Mouse (Mus musculus) C2C12 (cell line): ENCODE measurements around the gene Creld1. TPM values are rescaled to one million over a fixed set of nuclear protein-coding genes. Genes with fewer than 3 reads are reported as not detected.

Experiments
- H3K27me3 ChIP-seq: one replicate; pipeline ENCODE4 v1.6.1; 2011; ENCODE audit not compliant: control insufficient read depth, insufficient read depth, insufficient read length
- H3K36me3 ChIP-seq: one replicate; pipeline ENCODE4 v1.6.1; 2011; ENCODE audit not compliant: control insufficient read depth, insufficient read depth
- H3K4me3 ChIP-seq: one replicate; pipeline ENCODE4 v1.5.1; 2011; ENCODE audit warnings: mild to moderate bottlenecking, control low read depth; ENCODE audit not compliant: poor library complexity, insufficient read depth, severe bottlenecking
- H3K79me2 ChIP-seq: one replicate; pipeline ENCODE4 v1.6.1; 2011; ENCODE audit not compliant: control insufficient read depth, insufficient read depth
- H3K79me3 ChIP-seq: one replicate; pipeline ENCODE4 v1.6.1; 2011; ENCODE audit warnings: low read depth, control low read depth
- H3ac ChIP-seq: one replicate; pipeline ENCODE3; 2011; ENCODE audit warnings: low read depth; ENCODE audit not compliant: control insufficient read depth, insufficient read length
- CEBPB ChIP-seq: IDR thresholded peaks from one replicate; pipeline ENCODE4 v1.6.1; 2011; ENCODE audit warnings: low read depth, mild to moderate bottlenecking, control low read depth, moderate library complexity
- CTCF ChIP-seq: IDR thresholded peaks from one replicate; pipeline ENCODE4 v1.5.1; 2011; ENCODE audit not compliant: control insufficient read depth, insufficient read depth, insufficient read length
- FOSL1 ChIP-seq: IDR thresholded peaks from one replicate; pipeline ENCODE4 v1.8.0; 2011; ENCODE audit warnings: mild to moderate bottlenecking, low read length; ENCODE audit not compliant: poor library complexity, insufficient read depth, severe bottlenecking
- MAX ChIP-seq: IDR thresholded peaks from one replicate; pipeline ENCODE4 v1.6.1; 2011; ENCODE audit warnings: mild to moderate bottlenecking, control low read depth
- MYOD1 ChIP-seq: IDR thresholded peaks from one replicate; pipeline ENCODE4 v1.6.1; 2011; ENCODE audit warnings: low read depth; ENCODE audit not compliant: control insufficient read depth, insufficient read length
- MYOG ChIP-seq: IDR thresholded peaks from one replicate; pipeline ENCODE4 v1.6.1; 2011; ENCODE audit not compliant: control insufficient read depth, insufficient read length; ENCODE audit errors: extremely low read depth
- USF1 ChIP-seq: IDR thresholded peaks from one replicate; pipeline ENCODE4 v1.6.1; 2011; ENCODE audit warnings: low read depth, mild to moderate bottlenecking, control low read depth, moderate library complexity
- polyA plus RNA-seq: library from polyadenylated mRNA; unstranded; fragments of >200 nt; fragmentation: generic; extraction: Trizol; gene quantifications from one replicate; pipeline ENCODE4 v1.2.1, GENCODE M21; 2012; ENCODE audit warnings: missing spikeins

The Creld1 gene
- polyA plus RNA-seq, 1 experiment = 16.4 TPM

DNA sequence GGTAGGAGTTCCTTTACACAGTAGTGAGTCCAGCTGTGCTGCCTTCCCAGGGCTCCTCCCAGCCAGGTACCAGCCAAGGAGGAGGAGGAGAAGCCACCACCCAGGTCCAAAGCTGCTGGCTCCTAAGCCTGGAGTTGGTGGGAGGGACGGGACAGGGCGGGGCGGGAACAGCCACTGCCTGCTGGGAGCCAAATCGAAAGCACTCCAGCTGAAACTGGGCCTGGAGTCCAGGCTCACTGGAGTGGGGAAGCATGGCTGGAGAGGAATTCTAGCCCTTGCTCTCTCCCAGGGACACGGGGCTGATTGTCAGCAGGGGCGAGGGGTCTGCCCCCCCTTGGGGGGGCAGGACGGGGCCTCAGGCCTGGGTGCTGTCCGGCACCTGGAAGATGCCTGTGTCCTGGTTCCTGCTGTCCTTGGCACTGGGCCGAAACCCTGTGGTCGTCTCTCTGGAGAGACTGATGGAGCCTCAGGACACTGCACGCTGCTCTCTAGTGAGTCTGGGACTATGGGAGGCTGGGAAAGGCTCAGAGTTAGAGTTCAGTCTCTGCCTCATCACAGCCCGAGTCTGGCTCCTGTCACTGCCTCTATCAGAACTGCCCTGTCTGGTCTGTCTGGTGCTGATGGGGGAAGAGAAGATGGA is 11.7 kb upstream of the Creld1 start, which contains the start of gene Il17rc:
Gene Il17rc (plus strand): TSS at position 131 of the 640 bp plus-strand sequence.
- Histone ChIP-seq H3ac (peak within 1 kb of the TSS; percentile 59), H3K36me3 (no peaks in the 10 kb centered on the region), H3K79me2 (no peaks in the 10 kb centered on the region), H3K4me3 (peak within 1 kb of the TSS; percentile 39), H3K27me3 (no peaks in the 10 kb centered on the region), H3K79me3 (peaks cover 1% of the 10 kb centered on the region)
- TF ChIP-seq FOSL1 (no peak), MYOD1 (no peak), USF1 (no peak), CTCF (no peak)

DNA sequence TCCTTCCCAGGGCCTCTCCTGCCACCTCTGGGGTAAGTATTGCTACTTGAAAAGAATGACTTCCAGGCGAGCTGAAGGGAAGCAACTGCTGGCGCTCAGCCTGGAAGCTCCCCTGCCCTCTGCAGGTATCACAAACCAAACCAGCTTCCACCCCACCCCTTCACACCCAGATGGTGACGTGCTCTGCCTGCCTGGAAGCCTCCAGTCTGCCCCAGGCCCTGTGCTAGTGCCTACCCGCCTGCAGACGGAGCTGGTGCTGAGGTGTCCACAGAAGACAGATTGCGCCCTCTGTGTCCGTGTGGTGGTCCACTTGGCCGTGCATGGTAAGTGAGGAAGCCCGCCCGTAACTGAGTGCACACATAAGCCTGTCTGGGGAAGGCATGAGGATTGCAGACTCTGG is 11.0 kb upstream of the Creld1 start:
- Histone ChIP-seq H3ac (peak overlapping the region; percentile 59), H3K79me3 (peaks cover 1% of the 10 kb centered on the region), H3K27me3 (no peaks in the 10 kb centered on the region), H3K36me3 (no peaks in the 10 kb centered on the region), H3K79me2 (no peaks in the 10 kb centered on the region), H3K4me3 (peak overlapping the region; percentile 39)
- no peak for TF ChIP-seq CEBPB
- TF ChIP-seq MYOG = no peak
- TF ChIP-seq CTCF = no peak
- no peak for TF ChIP-seq FOSL1

DNA sequence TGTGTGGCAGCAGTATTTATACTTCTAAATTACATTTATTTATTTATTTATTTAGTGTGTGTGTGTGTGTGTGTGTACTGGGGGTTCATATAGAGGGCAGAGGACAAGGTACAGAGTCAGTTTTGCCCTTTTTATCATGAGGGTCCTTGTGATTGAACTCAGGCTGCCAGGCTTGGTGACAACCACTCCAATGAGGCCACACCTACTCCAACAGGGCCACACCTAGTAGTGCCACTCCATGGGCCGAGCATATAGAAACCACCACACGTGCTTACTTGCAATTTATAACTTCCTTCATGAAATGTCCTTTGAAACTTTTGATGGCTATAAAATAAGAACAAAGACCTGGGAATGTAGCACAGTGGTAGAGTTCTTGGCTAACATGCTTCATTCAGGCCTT is 9.9 kb upstream of the Creld1 start:
- Histone ChIP-seq H3K4me3 (no peak overlapping the region), H3K27me3 (no peaks in the 10 kb centered on the region), H3K79me3 (peaks cover 1% of the 10 kb centered on the region), H3K79me2 (no peaks in the 10 kb centered on the region), H3ac (no peak overlapping the region), H3K36me3 (no peaks in the 10 kb centered on the region)
- TF ChIP-seq CTCF (no peak), USF1 (no peak)

DNA sequence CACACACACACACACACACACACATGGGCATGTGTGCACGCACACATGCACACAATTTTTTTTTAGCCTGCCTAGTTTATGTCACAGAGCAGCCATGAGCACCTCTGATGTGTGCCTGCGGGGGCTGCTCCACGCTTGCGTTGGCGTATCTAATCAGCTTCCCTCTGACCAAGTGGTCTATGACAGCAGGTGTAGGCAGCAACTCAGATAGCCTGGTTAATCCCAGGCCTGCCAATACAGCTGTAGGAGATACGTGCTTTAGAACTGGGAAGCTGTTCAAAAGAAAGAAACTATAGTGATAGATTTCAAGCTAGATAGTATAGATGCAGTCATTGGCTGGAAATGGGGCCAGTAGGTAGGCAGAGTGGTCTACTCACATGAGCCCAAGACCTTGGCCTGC is 9.4 kb upstream of the Creld1 start:
- TF ChIP-seq MYOG (no peak), MAX (no peak), MYOD1 (no peak), USF1 (no peak), CTCF (no peak), FOSL1 (no peak), CEBPB (no peak)
- H3K36me3 ChIP-seq = no peaks in the 10 kb centered on the region
- H3K27me3 ChIP-seq = no peaks in the 10 kb centered on the region
- peaks cover 1% of the 10 kb centered on the region for H3K79me3 ChIP-seq
- H3ac ChIP-seq = no peak overlapping the region
- H3K79me2 ChIP-seq = no peaks in the 10 kb centered on the region
- H3K4me3 ChIP-seq = no peak overlapping the region

DNA sequence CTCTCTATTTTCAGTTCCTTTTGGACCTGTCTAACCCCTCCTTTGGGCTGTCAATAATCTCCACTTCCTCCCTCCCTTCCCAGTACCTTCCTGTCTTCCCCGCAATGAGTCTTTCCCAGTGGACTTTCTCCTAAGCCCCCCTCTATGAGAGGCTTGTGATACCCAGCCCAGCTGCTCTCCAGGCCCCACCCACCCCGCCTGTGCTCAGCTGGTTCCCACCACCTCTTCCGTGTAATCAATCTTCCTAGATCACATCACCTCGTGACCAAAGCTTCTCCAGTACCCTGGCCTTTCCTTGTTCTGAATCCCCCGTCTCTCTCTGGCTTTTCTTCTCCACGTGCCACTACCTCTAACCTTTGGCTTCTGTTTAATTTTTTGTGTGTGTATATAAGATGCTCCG is 5.7 kb upstream of the Creld1 start:
- Histone ChIP-seq H3ac (no peak overlapping the region), H3K79me3 (no peaks in the 10 kb centered on the region), H3K4me3 (no peak overlapping the region), H3K36me3 (no peaks in the 10 kb centered on the region), H3K27me3 (no peaks in the 10 kb centered on the region), H3K79me2 (no peaks in the 10 kb centered on the region)
- TF ChIP-seq USF1 (no peak), MAX (no peak), MYOG (no peak), MYOD1 (no peak), FOSL1 (no peak), CEBPB (no peak), CTCF (no peak)

DNA sequence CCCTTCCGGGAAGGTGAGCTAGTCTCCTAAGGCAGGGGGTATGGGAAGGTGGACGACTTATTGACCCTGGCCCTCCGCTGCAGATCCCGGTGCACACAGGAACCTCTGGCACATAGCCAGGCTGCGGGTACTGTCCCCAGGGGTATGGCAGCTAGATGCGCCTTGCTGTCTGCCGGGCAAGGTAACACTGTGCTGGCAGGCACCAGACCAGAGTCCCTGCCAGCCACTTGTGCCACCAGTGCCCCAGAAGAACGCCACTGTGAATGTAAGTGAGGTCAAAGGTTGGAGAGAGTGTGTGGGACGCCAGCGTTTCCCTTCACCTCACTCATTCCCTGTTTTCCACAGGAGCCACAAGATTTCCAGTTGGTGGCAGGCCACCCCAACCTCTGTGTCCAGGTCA is 4.2 kb upstream of the Creld1 start:
- no peaks in the 10 kb centered on the region for H3K27me3 ChIP-seq
- no peaks in the 10 kb centered on the region for H3K36me3 ChIP-seq
- no peak for TF ChIP-seq MYOD1
- no peak for TF ChIP-seq USF1
- no peak for TF ChIP-seq CTCF
- TF ChIP-seq CEBPB = no peak
- TF ChIP-seq MYOG = no peak
- no peak for TF ChIP-seq FOSL1
- TF ChIP-seq MAX = no peak

More for the DNA sequence above, 4.2 kb upstream of the Creld1 start:
- Histone ChIP-seq H3ac (no peak overlapping the region), H3K79me3 (no peaks in the 10 kb centered on the region), H3K79me2 (no peaks in the 10 kb centered on the region), H3K4me3 (no peak overlapping the region)
